Mouse (Mus musculus): ENCODE measurements around the gene Cenpp.

GRCm38 (mm10) chr13:49639965-49640364 is 12.6 kb downstream of the Cenpp start:
- TF ChIP-seq CTCF (IDR thresholded peaks at IDR 0.05; ENCODE audit: control insufficient read depth, insufficient read depth, insufficient replicate concordance, low read depth, low read length) (no peak), POLR2A (IDR thresholded peaks at IDR 0.05; ENCODE audit: control insufficient read depth, low read depth, low read length) (no peak)
